Mouse (Mus musculus): ENCODE data around the gene Prpf4. TPM values are rescaled to one million over a fixed set of nuclear protein-coding genes. Genes with fewer than 3 reads are reported as not detected.

Gene Prpf4
- total and polyA plus RNA-seq, 3 experiments: 26.9 to 37.9 TPM; not detected in 1

GRCm38 (mm10) chr4:62359256-62359775 is 49.3 kb upstream of the Prpf4 start:
- H3K79me2 ChIP-seq (ENCODE audit: control insufficient read depth, insufficient read depth, low read length, poor library complexity): peaks cover 32% of the 10 kb centered on the region
- no peaks in the 10 kb centered on the region for H3K27me3 ChIP-seq (ENCODE audit: control insufficient read depth in 1 of 2, insufficient read depth in 2 of 2, low read length in 2 of 2)
- TF ChIP-seq ZC3H11A (IDR thresholded peaks at IDR 0.05; ENCODE audit: low read depth, low read length): no peak
- TF ChIP-seq RAD21 (IDR thresholded peaks at IDR 0.05; ENCODE audit: low read depth, low read length): no peak
- no peak for TF ChIP-seq TCF12 (IDR thresholded peaks at IDR 0.05; ENCODE audit: low read depth, low read length)
- TF ChIP-seq USF2 (IDR thresholded peaks at IDR 0.05; ENCODE audit: borderline replicate concordance in 1 of 2, insufficient read depth in 1 of 2, low read depth in 1 of 2, low read length in 2 of 2): no peak
- no peak for TF ChIP-seq GABPA (IDR thresholded peaks at IDR 0.05; ENCODE audit: low read depth, low read length)
- no peak for TF ChIP-seq MXI1 (IDR thresholded peaks at IDR 0.05; ENCODE audit: low read depth, low read length)
- no peak for TF ChIP-seq JUND (IDR thresholded peaks at IDR 0.05; ENCODE audit: low read depth, low read length)
- no peak for TF ChIP-seq ZKSCAN1 (IDR thresholded peaks at IDR 0.05; ENCODE audit: low read depth, low read length)
- TF ChIP-seq ZNF384 (IDR thresholded peaks at IDR 0.05; ENCODE audit: low read depth, low read length): no peak
- peaks cover 0 to 29% of the 10 kb centered on the region in 2 experiments; a peak in 2 of 4 replicates for H3K36me3 ChIP-seq (ENCODE audit: control insufficient read depth in 1 of 2, insufficient read depth in 2 of 2, low read length in 2 of 2)
- H3K4me1 ChIP-seq (ENCODE audit: control insufficient read depth in 1 of 2, insufficient read depth in 2 of 2, low read length in 2 of 2): peaks cover 6 to 8% of the 10 kb centered on the region in 2 experiments; a peak in 3 of 4 replicates
- H3K9ac ChIP-seq (ENCODE audit: control insufficient read depth, low read depth, low read length, poor library complexity, severe bottlenecking): peak overlapping the region; percentile 94
- no peaks in the 10 kb centered on the region for H3K9me3 ChIP-seq (replicated peaks; ENCODE audit: insufficient read depth, low read length)
- H3K4me3 ChIP-seq (ENCODE audit: control insufficient read depth in 1 of 2, insufficient read depth in 1 of 2, low read depth in 2 of 2, low read length in 2 of 2): peak overlapping the region; percentile 91 to 96
- peak overlapping the region; percentile 71 for H3K27ac ChIP-seq (ENCODE audit: control insufficient read depth, low read depth, low read length)
- DNase-seq (ENCODE audit: low read depth, low spot score): peak; percentile 47

GRCm38 (mm10) chr4:62360088-62360804 is 48.4 kb upstream of the Prpf4 start, which contains the start of the genes Fkbp15 and Slc31a1:
Fkbp15 (minus strand) TSS chr4:62360548.
Slc31a1 (plus strand) TSS chr4:62360727.
- peak; percentile 99 for DNase-seq (ENCODE audit: low read depth, low spot score)
- H3K4me1 ChIP-seq (ENCODE audit: control insufficient read depth in 1 of 2, insufficient read depth in 2 of 2, low read length in 2 of 2): peaks cover 6 to 8% of the 10 kb centered on the region in 2 experiments; a peak in 3 of 4 replicates
- no peaks in the 10 kb centered on the region for H3K27me3 ChIP-seq (ENCODE audit: control insufficient read depth in 1 of 2, insufficient read depth in 2 of 2, low read length in 2 of 2)
- no peaks in the 10 kb centered on the region for H3K9me3 ChIP-seq (replicated peaks; ENCODE audit: insufficient read depth, low read length)
- H3K27ac ChIP-seq (ENCODE audit: control insufficient read depth, low read depth, low read length): peak within 1 kb of the TSS; percentile 71
- peaks cover 36% of the 10 kb centered on the region for H3K79me2 ChIP-seq (ENCODE audit: control insufficient read depth, insufficient read depth, low read length, poor library complexity)
- peaks cover 0 to 29% of the 10 kb centered on the region in 2 experiments; a peak in 2 of 4 replicates for H3K36me3 ChIP-seq (ENCODE audit: control insufficient read depth in 1 of 2, insufficient read depth in 2 of 2, low read length in 2 of 2)
- TF ChIP-seq NELFE (IDR thresholded peaks at IDR 0.05; ENCODE audit: low read depth, low read length) (peak; percentile 87), ELF1 (IDR thresholded peaks at IDR 0.05; ENCODE audit: low read depth, low read length) (peak; percentile 85), USF2 (IDR thresholded peaks at IDR 0.05; ENCODE audit: borderline replicate concordance in 1 of 2, insufficient read depth in 1 of 2, low read depth in 1 of 2, low read length in 2 of 2) (no peak), SMC3 (IDR thresholded peaks at IDR 0.05; ENCODE audit: low read depth, low read length) (no peak), SIN3A (IDR thresholded peaks at IDR 0.05; ENCODE audit: low read length) (peak; percentile 95), GABPA (IDR thresholded peaks at IDR 0.05; ENCODE audit: low read depth, low read length) (no peak), TBP (IDR thresholded peaks at IDR 0.05; ENCODE audit: low read depth, low read length) (peak; percentile 82), RAD21 (IDR thresholded peaks at IDR 0.05; ENCODE audit: low read depth, low read length) (no peak), MAFK (IDR thresholded peaks at IDR 0.05; ENCODE audit: borderline replicate concordance, low read depth, low read length) (no peak), TAL1 (IDR thresholded peaks at IDR 0.05; ENCODE audit: low read length) (no peak), RCOR1 (IDR thresholded peaks at IDR 0.05; ENCODE audit: low read depth, low read length) (no peak), POLR2A (IDR thresholded peaks at IDR 0.05; ENCODE audit: control insufficient read depth in 1 of 2, insufficient read depth in 1 of 2, low read depth in 1 of 2, low read length in 2 of 2, poor library complexity in 1 of 2) (peak; percentile 88 to 90), ZMIZ1 (IDR thresholded peaks at IDR 0.05; ENCODE audit: low read depth, low read length) (peak; percentile 81; the same call in 1 of the 2 replicates), KAT2A (conservative IDR thresholded peaks at IDR 0.05; ENCODE audit: low read depth, low read length) (peak; percentile 79), ZNF384 (IDR thresholded peaks at IDR 0.05; ENCODE audit: low read depth, low read length) (no peak), CHD2 (IDR thresholded peaks at IDR 0.05; ENCODE audit: low read length) (no peak), EP300 (IDR thresholded peaks at IDR 0.05; ENCODE audit: low read depth in 1 of 2, low read length in 2 of 2) (no peak), HCFC1 (IDR thresholded peaks at IDR 0.05; ENCODE audit: low read depth, low read length) (peak; percentile 89), POLR2AphosphoS5 (IDR thresholded peaks at IDR 0.05; ENCODE audit: borderline replicate concordance, low read depth, low read length) (no peak), UBTF (IDR thresholded peaks at IDR 0.05; ENCODE audit: borderline replicate concordance, insufficient read depth, low read depth, low read length) (no peak), ETS1 (IDR thresholded peaks at IDR 0.05; ENCODE audit: low read depth, low read length) (peak; percentile 84), MXI1 (IDR thresholded peaks at IDR 0.05; ENCODE audit: low read depth, low read length) (no peak; the same call in none of the 2 replicates), POLR2AphosphoS2 (IDR thresholded peaks at IDR 0.05; ENCODE audit: low read length) (peak; percentile 64; the same call in 1 of the 2 replicates), ZC3H11A (IDR thresholded peaks at IDR 0.05; ENCODE audit: low read depth, low read length) (no peak), JUND (IDR thresholded peaks at IDR 0.05; ENCODE audit: low read depth, low read length) (no peak)
- H3K9ac ChIP-seq (ENCODE audit: control insufficient read depth, low read depth, low read length, poor library complexity, severe bottlenecking): peak within 1 kb of the TSS; percentile 94
- peak within 1 kb of the TSS; percentile 91 to 96 for H3K4me3 ChIP-seq (ENCODE audit: control insufficient read depth in 1 of 2, insufficient read depth in 1 of 2, low read depth in 2 of 2, low read length in 2 of 2)

Data from MEL (cell line).